Mouse (Mus musculus) liver, embryonic 16.5 days (tissue): Measurements from ENCODE around the gene Smad1. TPM values are rescaled to one million over a fixed set of nuclear protein-coding genes. Genes with fewer than 3 reads are reported as not detected.

Experiments used
- ATAC-seq: fragments of 200-750 bp; cut with Nextera tagmentation; 2 replicates; pipeline ENCODE4 v1.8.0; 2017; ENCODE audit warnings: low read depth, mild to moderate bottlenecking, moderate number of reproducible peaks, moderate library complexity
- H3K27ac ChIP-seq: fragments of 300-500 bp; sonication (generic); 2 replicates; pipeline ENCODE4 v1.5.1; 2014; ENCODE audit warnings: mild to moderate bottlenecking, low read length
- H3K27me3 ChIP-seq: fragments of 300-500 bp; sonication (generic); 2 replicates; pipeline ENCODE4 v1.6.1; 2014; ENCODE audit warnings: low read depth, low read length, mixed read lengths; ENCODE audit not compliant: control insufficient read depth, insufficient read depth
- H3K36me3 ChIP-seq: fragments of 300-500 bp; sonication (generic); 2 replicates; pipeline ENCODE4 v1.6.1; 2014; ENCODE audit warnings: mild to moderate bottlenecking; ENCODE audit not compliant: control insufficient read depth, insufficient read depth
- H3K4me1 ChIP-seq: fragments of 300-500 bp; sonication (generic); 2 replicates; pipeline ENCODE4 v1.6.1; 2014; ENCODE audit warnings: low read depth, low read length, mixed read lengths; ENCODE audit not compliant: control insufficient read depth
- H3K4me2 ChIP-seq: fragments of 300-500 bp; sonication (generic); 2 replicates; pipeline ENCODE4 v1.6.1; 2014; ENCODE audit warnings: low read depth, low read length, mixed read lengths
- H3K4me3 ChIP-seq: fragments of 300-500 bp; sonication (generic); 2 replicates; pipeline ENCODE4 v1.5.1; 2014; ENCODE audit warnings: low read depth, mild to moderate bottlenecking, low read length
- H3K9ac ChIP-seq: fragments of 300-500 bp; sonication (generic); 2 replicates; pipeline ENCODE4 v1.6.1; 2014; ENCODE audit warnings: low read depth, low read length
- H3K9me3 ChIP-seq: fragments of 300-500 bp; sonication (generic); replicated peaks from 2 replicates; pipeline ENCODE4 v1.6.1; 2016; ENCODE audit warnings: low read length; ENCODE audit not compliant: control insufficient read depth
- WGBS: fragments of 180-500 bp; shearing (Covaris S2); extraction: QIAGEN DNeasy Blood & Tissue Kit; methylation state at CpG from one replicate; pipeline ENCODE4 v1.1.7; 2014; ENCODE audit not compliant: insufficient replicate concordance; 5-methylcytosine and 5-hydroxymethylcytosine counted together
- polyA plus RNA-seq: library from polyadenylated mRNA; unstranded; fragments of >200 nt; fragmentation: Nextera tagmentation; extraction: Ambion mirVana; gene quantifications from 2 replicates; pipeline ENCODE4 v1.2.1, GENCODE M21; 2015

The Smad1 gene
- polyA plus RNA-seq, 1 experiment from 2014 or later, result 6.9 TPM

DNA sequence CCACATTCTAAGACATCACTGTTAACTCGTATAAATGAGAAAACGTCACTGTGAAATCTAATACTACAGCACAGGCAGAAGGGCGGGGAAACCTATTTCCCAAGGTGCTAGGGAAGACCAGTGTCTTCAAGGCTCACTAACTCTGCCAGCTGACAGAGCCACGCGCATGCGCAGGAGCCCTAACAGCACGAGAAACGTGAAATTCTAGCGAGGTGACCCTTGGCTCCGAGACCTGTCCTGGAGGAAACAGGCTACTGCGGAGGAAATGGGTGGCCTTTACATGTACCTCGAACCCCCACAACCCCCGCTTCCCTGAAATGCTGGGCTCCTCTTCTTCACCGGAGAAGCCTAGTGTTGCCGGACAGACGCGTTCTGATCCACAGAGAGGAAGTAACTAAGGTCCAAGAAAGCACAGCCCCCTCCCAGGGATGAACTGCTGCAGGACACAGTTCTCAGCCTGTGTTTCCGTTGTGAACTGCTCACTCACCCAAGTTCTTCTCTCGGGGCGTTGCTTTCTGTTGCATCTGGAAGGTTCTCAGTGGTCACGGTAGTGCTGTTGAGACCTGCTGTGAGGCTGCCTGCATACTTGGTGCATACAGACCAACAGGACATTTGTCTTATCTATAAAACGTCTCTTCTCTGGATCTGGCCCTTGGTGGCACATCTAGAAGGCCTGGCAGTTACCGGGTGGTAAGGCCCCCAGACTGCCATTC, 10.1 kb downstream of the Smad1 start:
- Histone ChIP-seq H3K4me1 (peaks cover 3% of the 10 kb centered on the region; the same call in 1 of the 2 replicates), H3K4me3 (no peak overlapping the region), H3K9me3 (no peaks in the 10 kb centered on the region), H3K36me3 (no peaks in the 10 kb centered on the region), H3K27ac (no peak overlapping the region), H3K27me3 (no peaks in the 10 kb centered on the region), H3K9ac (no peak overlapping the region), H3K4me2 (no peak overlapping the region)
- WGBS, result 64% methylated on average over 23 of the region's 23 CpGs
- no peak for ATAC-seq

DNA sequence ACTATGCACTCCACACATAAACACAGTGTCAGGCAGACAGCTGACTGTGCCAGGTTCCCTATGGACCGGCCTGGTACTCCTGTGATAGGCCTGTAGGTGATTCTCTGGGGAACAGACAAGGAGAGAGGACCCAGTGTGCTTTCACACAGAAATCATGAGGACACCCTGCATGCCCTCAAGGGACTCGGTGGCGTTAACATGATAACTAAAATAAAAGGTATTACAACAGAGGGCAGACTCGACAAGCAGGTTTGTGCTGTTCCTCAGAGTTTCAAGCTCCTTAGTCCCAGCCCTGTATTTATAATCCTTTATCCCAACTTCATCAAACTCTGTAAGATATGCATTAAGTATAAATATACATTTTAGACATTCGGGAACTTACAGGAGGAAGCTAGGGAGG, 12.5 kb downstream of the Smad1 start:
- WGBS, result 78% methylated on average over 5 of the region's 5 CpGs
- H3K4me1 ChIP-seq, result no peaks in the 10 kb centered on the region; the same call in 1 of the 2 replicates
- no peak overlapping the region for H3K9ac ChIP-seq
- H3K27ac ChIP-seq, result no peak overlapping the region
- no peak overlapping the region for H3K4me3 ChIP-seq
- ATAC-seq, result no peak
- H3K27me3 ChIP-seq, result no peaks in the 10 kb centered on the region
- H3K9me3 ChIP-seq, result no peaks in the 10 kb centered on the region
- H3K36me3 ChIP-seq, result no peaks in the 10 kb centered on the region
- no peak overlapping the region for H3K4me2 ChIP-seq

DNA sequence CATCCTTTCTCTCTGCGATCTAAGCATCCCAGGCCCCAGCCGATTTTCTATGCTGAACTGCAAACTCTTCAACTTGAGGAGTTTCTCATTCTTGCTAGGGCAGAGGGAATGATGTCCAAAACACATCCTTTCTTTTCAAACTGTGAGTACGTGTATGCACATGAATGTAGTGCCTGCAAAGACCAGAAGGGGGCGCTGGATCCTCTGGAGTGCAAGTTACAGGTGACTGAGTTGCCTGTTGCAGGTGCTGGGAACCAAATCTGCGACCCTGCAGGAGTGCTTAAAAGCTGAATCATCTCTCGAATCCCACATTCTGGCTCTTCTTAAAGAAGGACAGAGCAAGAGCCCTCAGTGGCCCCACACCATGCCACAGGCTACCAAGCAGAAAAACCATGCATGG, 13.0 kb downstream of the Smad1 start:
- Histone ChIP-seq H3K36me3 (no peaks in the 10 kb centered on the region), H3K9me3 (no peaks in the 10 kb centered on the region), H3K4me3 (no peak overlapping the region), H3K9ac (no peak overlapping the region), H3K4me1 (no peaks in the 10 kb centered on the region; the same call in 1 of the 2 replicates), H3K4me2 (no peak overlapping the region), H3K27me3 (no peaks in the 10 kb centered on the region), H3K27ac (no peak overlapping the region)
- no peak for ATAC-seq
- 55% methylated on average over 6 of the region's 6 CpGs for WGBS

DNA sequence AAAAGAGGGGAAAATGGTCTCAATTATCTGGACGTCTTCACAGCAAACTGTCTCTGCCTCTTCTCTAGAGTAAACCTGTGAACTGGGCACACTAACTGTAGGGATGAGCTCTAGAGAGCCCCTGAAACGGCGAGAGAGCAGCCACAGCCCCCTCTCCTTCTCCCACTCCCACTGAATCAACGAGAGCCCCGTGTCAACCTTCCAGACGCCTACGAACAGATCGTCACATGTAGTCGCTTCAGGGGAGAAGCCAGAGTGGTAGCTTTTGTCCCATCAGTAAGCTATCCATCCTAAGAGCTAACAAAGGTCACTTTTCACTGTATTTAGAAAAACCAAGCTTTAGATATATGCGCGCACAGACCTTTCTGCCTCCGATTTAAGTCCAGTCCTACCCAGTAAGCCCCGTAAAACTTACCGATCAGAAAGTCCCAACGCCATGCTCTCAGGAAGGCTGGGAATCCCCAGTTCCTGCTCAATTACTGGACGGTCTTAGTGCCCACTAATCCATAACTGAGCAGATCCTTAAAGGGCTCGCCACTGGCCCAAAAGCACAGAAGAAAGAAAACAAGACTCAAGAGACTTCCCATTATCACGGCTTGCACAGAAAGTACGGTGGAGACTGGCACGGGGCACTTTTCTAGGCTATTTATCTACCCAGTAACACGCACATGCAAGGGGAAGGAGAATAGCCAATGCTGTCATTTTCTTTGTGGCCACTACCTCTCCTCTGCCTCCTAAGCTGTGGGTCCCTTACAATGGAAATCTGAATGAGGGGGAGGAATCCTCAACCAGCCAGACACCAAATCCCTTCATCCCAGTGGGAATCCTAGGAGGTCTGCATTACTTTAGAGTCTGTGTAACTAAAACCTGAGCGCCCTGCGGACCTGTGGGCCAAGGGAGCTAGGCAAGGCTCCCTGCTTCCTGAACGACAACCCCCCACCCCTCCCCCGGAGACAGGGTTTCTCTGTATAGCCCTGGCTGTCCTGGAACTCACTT, 14.7 kb downstream of the Smad1 start:
- WGBS, result 23% methylated on average over 25 of the region's 25 CpGs
- H3K4me2 ChIP-seq, result no peak overlapping the region
- no peaks in the 10 kb centered on the region for H3K27me3 ChIP-seq
- no peaks in the 10 kb centered on the region for H3K36me3 ChIP-seq
- no peaks in the 10 kb centered on the region for H3K9me3 ChIP-seq
- no peak for ATAC-seq
- H3K4me1 ChIP-seq, result no peaks in the 10 kb centered on the region; the same call in 1 of the 2 replicates
- no peak overlapping the region for H3K9ac ChIP-seq
- no peak overlapping the region for H3K4me3 ChIP-seq
- H3K27ac ChIP-seq, result peak overlapping the region; percentile 19; the same call in 1 of the 2 replicates

DNA sequence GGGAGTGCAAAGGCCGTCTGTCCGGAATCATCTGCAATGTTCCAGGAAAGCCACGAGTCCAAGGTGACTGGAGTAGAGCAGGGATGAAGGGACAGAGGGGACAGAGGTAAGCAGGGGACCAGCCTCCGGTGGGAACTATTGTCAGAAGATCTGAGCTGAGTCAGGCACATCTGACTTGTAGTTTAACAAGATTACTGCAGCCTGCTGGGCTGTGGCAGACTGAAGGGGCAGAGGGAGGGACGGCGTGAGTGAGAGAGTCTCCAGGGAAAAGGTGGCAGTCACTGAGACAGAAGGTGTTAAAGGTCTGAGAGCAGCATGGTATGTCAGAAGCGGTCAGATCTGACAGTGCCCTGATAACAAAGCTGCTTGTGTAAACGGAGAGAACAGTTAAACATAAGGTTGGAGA, 16.5 kb downstream of the Smad1 start:
- Histone ChIP-seq H3K27ac (peak overlapping the region; percentile 6; the same call in 1 of the 2 replicates), H3K9me3 (no peaks in the 10 kb centered on the region), H3K27me3 (no peaks in the 10 kb centered on the region), H3K36me3 (no peaks in the 10 kb centered on the region), H3K9ac (no peak overlapping the region), H3K4me2 (peak overlapping the region; percentile 19; the same call in 1 of the 2 replicates), H3K4me1 (no peaks in the 10 kb centered on the region; the same call in 1 of the 2 replicates), H3K4me3 (no peak overlapping the region)
- ATAC-seq, result peak; percentile 56
- WGBS, result 31% methylated on average over 8 of the region's 8 CpGs

DNA sequence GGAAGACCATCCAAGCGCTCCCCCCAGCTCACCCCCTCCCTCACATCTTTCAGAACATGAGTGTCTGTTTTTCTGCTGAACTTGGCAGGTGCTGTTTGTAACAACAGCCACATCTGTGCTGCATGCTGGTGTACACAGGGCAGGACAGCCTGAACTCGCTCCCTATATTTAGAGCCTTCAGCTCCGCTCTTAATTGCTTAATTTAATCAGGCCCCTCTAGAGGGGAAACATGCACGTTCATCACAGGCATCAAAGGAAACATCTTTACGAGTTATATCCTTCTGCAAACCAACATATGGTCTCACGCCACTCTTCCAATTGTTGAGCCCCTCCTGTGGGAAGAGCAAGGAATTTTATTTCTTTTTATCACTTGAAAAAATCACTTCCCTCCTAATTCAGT, 17.5 kb downstream of the Smad1 start:
- H3K4me2 ChIP-seq, result no peak overlapping the region
- no peaks in the 10 kb centered on the region for H3K9me3 ChIP-seq
- no peak overlapping the region for H3K4me3 ChIP-seq
- H3K27me3 ChIP-seq, result no peaks in the 10 kb centered on the region
- no peak overlapping the region for H3K9ac ChIP-seq
- no peak for ATAC-seq
- 38% methylated on average over 6 of the region's 6 CpGs for WGBS
- no peak overlapping the region for H3K27ac ChIP-seq
- H3K36me3 ChIP-seq, result no peaks in the 10 kb centered on the region
- no peaks in the 10 kb centered on the region; the same call in 1 of the 2 replicates for H3K4me1 ChIP-seq

DNA sequence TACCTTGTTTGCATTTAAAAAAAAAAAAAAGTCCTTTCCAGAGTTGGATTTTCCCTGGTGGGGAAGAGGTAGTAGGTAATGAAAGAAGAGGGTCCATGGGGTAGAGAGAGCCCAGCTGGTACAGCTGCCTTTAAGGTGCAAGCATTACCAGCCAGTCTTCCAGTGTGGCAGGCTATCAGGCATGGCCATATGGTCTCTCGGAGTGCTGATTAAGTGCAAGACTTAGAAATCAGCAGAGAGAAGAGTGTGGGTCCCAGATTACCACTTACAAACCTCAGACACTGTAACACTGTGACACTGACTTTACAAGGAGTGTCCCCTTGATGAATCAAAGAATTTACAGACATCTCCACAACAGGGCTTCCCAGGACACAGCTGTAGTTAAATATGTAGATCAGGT, 18.9 kb downstream of the Smad1 start:
- 19% methylated on average over 1 of the region's 1 CpGs for WGBS
- peaks cover 8% of the 10 kb centered on the region for H3K4me1 ChIP-seq
- H3K27me3 ChIP-seq, result no peaks in the 10 kb centered on the region

DNA sequence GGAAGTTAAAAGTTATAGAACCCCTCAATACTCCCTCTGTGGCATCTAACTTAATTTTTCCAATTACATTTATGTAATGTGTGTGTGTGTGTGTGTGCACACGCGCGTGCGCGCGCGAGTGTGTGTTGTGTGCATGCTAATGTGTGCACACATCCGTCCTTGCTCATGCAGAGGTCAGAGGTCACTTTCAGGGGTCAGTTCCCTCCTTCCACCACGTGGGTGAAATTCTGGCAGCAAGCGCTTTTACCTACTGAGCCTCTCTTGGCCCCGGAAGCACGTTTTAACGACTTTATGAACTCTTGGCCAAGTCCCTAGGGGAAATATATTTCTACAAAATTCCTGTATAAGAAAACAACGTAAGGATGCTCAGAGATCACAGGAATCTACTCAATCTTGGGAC, 19.3 kb downstream of the Smad1 start:
- no peak overlapping the region for H3K4me3 ChIP-seq
- H3K4me1 ChIP-seq, result peaks cover 12% of the 10 kb centered on the region
- 71% methylated on average over 14 of the region's 14 CpGs for WGBS
- no peaks in the 10 kb centered on the region for H3K27me3 ChIP-seq
- no peak overlapping the region for H3K9ac ChIP-seq
- no peaks in the 10 kb centered on the region for H3K36me3 ChIP-seq
- H3K9me3 ChIP-seq, result no peaks in the 10 kb centered on the region
- H3K4me2 ChIP-seq, result no peak overlapping the region
- ATAC-seq, result no peak
- H3K27ac ChIP-seq, result no peak overlapping the region

More for the DNA sequence above, 18.9 kb downstream of the Smad1 start:
- Histone ChIP-seq H3K9me3 (no peaks in the 10 kb centered on the region), H3K4me3 (no peak overlapping the region), H3K4me2 (no peak overlapping the region), H3K36me3 (no peaks in the 10 kb centered on the region), H3K9ac (no peak overlapping the region), H3K27ac (no peak overlapping the region)
- ATAC-seq, result 0 out of 2 replicates have a peak, but pooled peaks have one; percentile 22
